Mouse (Mus musculus): ENCODE results near the gene Myo19. TPM values are rescaled to one million over a fixed set of nuclear protein-coding genes. Genes with fewer than 3 reads are reported as not detected.
"Not testable (repeated sequence)": the region's sequence is repeated elsewhere in the genome, so short reads cannot be mapped to it uniquely, and the experiment has no call there.

The Myo19 gene
- total RNA-seq (2021), result 10 to 100 TPM; 20.0 to 21.1 TPM

DNA sequence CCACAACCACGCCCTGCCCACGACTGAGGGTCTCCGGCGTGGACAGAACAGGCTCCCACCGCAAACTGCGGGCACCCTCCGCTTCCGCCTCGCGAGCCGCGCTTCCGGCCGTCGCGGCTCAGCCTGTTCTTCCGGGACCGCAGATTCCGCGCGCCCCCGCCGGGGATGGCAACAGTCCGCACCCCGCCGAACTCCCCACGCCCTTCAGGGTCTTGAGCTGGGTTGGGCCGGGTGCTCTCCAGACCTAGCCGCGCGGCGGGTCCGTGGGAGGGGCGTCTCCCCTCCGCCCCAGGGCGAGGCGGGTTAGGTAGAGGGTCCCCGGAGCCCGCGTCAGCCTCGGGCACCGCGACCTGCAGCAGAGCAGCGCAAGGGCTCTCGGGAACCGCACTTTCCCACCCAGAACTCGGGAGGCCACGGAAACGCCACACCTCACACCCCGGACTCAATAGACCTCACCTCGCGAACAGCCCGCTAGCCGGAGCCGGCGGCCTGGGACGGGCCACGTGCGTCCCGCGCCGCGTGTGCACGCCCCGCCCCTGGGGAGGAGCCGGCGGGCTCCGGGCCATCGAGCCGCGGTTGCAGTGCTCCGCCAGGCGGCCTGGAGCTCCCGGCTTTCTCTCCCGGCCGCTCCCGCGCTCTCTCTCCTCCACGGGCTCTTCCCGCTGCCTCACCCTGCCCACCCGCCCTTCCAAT lies at the start of gene Myo19, which contains the start of gene Pigw:
Gene Myo19 (plus strand): TSS at position 377 of the 693 bp plus-strand sequence.
Gene Pigw (minus strand): TSS at position 514 of the 693 bp plus-strand sequence.
- intact Hi-C loops (cut with DNase I), result no loop called here
- peak; percentile 81 for DNase-seq

DNA sequence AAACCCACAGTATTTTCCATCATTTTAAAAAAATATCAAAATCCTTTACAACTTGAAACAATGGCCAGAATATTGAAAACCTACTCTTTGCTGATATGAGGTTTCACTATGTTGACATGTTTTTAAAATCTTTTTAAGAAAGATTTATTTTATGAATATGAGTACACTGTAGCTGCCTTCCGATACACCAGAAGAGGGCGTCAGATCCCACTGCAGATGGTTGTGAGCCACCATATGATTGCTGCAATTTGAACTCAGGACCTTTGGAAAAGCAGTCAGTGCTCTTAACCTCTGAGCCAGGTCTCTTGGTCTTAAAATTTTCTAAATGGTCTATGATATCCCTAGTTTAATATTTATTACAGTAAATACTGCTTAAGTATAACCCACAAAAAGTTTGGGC lies 40.6 kb upstream of the Myo19 start:
- intact Hi-C loops (cut with DNase I), result no loop called here
- DNase-seq, result no peak

DNA sequence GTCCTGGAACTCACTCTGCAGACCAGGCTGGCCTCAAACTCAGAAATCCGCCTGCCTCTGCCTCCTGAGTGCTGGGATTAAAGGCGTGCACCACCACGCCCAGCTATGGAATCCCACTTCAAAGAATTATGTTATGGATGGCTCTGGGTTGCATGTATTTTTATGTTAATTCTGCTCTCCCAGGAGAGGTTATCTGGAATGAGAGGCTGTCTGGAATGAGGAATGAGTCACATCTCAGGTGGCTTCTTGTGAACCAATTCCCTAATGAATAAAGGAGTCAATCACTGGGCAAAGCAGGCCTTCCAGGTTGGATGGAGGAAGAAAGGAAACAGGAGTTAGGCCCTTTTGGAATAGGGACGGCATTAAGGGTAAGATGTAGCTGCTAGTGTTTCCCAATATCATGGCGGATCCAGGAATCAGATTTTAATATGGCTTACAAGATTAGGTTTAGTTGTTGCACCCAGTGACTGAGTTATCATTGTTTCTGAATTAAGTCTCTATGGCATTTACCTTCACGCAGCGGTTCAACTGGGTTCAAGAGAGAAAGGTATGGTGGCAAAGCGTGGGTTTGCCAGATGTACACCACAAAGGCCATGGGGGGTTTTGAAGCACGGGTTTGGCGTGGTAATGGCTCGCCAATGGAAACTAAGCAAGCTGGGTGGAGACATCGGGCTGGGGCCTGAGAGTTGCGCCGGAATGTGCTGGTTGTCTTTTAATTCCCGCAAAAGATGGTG lies 33.0 kb upstream of the Myo19 start:
- intact Hi-C loops (cut with DNase I), result no loop called here

DNA sequence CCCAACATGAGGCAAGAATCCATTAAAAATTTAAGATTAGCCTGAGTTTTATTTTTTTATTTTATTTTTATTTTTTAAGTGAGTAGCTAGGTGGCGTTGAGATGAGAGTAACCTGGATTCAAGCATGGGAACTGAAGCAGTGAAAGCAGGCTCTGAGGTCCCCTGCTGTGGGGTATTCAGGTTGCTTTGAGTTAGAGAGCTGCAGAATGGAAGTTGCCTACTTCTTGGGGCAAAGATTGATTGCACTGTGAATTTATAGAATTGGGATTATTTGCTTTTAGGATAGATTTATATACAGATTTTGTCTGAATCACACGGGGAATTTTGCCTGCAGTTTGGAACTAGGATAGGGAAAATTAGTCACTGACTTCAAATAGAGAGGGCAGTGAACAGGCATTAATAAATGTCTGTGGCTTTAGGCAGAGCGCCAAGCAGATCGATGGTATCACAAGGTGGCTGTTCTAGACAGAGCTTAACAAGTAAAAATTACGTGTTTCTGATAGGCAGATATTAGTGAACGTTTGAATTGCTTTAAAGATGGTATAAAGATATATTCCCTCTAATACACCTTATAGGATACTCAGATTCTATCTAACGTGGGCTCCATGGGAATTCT lies 32.4 kb upstream of the Myo19 start:
- intact Hi-C loops (cut with DNase I), result no loop called here
- no peak for DNase-seq

More for the DNA sequence above, 33.0 kb upstream of the Myo19 start:
- DNase-seq, result no peak

DNA sequence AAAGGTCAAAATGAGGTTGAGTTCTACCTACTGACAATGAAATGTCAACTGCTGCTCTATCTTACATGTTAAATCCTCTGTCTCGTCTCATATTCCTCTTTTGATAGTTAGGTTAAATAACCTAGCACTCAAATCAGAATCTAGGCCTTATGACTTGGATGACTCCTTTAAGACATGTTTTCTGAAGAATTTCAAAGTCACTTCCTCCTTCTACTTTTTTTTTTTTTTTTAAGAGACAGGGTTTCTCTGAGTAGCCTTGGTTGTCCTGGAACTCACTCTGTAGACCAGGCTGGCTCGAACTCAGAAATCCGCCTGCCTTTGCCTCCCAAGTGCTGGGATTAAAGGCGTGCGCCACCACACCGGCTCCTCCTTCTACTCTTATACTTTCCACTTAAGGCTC lies 24.7 kb upstream of the Myo19 start:
- no peak for DNase-seq
- intact Hi-C loops (cut with DNase I), result no loop called here

DNA sequence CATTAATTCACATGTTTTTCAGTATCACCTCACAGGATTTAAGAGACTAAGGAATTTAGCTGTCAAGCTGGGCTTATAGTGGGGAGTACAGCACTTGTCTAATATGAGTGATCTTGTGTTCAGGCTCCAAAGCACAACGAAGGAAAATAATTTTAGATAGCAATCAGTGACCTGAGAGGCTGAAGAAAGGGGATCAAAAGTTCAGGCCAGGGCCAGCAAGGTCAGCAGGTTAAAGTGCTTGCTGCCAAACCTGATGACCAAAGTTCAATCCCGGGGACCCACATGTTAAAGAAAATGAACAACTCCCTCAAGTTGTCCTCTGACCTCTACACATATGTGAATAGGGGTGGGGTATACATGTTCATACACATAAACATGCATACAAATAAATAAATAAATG lies 14.7 kb upstream of the Myo19 start:
- intact Hi-C loops (cut with DNase I), result no loop called here
- no peak for DNase-seq

DNA sequence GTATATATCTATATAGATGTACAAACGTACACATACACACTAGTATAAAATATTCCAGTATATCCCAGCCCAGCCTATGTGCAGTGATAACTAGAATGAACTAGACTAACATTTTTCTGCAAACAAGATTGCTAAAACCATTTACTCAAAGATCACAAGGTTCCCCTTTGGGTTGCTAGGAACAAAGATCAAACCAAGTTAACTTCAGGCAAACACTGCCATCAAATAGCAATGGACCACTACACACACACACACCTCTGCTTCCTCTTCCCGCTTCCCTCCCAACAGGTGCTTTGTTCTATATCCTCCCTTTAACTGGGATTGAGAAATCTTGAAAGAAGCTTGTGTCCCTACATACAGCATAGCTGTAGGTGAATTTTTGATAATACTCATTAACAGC lies 12.4 kb upstream of the Myo19 start:
- intact Hi-C loops (cut with DNase I), result no loop called here
- no peak for DNase-seq

DNA sequence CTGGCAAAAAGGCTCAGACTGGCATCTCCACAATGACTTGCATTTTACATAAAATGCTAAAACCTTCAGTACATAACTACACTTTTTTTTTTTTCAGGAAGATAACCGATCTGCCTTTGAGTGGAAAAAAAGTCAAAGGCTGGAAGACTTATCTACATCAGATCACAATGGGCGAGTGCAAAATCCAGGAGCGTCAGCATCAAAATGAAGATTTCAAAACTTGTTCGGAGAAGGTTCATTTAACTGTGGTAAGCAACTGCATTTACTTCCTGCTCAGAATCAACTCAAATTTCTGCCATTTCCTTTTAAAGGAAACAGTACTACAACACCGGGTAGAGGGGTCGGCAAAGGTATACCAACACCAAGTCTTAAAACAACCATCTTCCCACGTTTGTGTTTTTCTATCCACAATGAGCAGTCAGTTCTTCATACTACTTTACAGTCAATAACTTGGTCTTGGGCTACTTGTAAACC lies 11.1 kb upstream of the Myo19 start:
- intact Hi-C loops (cut with DNase I), result no loop called here
- DNase-seq, result no peak

DNA sequence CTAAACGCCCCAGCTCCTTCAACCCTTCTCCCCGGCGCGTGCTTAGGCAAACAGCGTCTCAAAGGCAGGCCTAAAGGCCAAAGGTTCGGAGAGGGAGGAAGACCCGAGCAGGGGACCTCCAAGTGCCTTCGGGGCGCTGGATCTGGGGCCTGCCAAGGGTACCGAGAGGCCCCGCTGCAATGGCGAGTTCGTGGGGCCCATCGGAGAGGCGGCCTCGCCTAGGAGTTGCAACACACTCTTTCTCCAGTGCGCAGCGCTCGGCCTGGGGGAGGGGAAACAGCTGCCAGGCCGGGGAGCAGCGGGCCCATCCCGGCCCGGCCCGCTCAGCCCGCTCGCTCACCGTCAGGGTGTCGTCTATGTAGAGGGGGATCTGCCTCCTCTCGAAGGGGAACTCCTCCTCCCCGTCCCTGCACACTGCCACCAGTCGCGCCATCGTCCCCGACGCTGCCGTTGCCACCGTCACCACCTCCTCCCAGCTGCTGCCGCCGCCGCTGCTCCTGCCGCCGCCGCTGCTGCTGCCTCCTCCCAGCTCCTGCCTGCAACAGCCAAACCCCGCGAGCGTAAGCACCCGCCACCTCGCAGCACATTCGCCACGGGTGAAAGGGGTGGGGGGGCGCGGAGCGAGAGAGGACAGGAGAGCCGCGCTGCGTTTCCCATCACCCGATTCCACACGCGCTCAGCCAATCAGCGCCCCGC lies 10.3 kb upstream of the Myo19 start:
- DNase-seq, result peak; percentile 99
- intact Hi-C loops (cut with DNase I), result no loop called here

DNA sequence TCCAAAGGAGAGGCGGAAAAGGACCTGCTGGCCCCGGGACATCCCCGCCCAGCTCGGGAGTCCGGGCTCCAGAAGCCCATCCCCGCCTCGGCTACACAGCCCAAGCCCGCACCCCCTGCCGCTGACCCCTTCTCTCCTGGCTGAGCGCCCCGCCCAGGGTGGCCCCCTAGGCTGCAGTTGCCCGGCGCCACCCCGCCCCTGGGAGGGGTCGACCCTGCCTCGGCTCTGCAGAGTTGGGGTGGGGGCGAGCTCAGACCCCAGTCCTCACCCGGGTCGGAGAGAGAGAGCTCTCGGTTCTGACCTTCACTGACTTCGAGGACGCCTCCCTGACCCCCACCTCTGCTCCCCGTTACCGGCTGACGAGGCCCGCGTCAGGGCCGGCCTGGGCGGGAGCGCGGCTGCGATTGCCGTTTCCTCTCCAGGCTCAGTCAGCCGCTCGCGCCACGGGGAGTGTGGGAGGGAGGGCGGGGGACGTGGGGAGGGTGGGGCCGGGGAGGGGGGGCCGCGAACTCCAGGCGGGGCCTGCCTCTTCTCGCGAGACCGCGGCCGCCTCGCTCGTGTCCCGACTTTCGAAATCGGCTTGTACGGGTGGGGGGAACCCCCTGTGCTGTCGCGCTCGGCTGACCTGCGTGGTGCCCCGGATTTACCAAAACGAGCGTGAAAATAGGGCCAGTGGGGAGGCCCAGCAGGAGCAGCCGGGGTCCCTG lies 9.5 kb upstream of the Myo19 start, which contains the start of gene Ggnbp2:
Gene Ggnbp2 (minus strand): TSS at position 481 of the 707 bp plus-strand sequence.
- peak; percentile 95 for DNase-seq
- intact Hi-C loops (cut with DNase I), result no loop called here

DNA sequence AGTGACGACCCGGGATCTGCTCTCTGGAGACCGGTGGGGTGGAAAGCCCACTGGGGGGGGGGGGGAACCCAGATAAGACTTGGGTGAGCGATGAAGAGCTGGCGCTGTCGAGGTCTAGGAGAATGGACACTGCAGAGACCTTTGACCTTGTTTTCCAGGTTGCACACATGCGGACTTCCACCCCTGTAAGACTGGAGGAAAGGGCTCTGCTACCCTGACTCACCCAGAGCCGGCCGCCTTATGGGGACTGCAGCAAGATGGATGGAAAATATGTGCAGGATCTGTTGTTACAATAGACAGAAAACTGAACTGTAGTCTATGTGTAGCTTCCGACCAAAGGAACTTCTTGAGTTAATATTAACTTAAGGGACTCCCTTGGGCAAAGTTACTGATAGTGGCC lies 8.9 kb upstream of the Myo19 start:
- intact Hi-C loops (cut with DNase I), result no loop called here
- DNase-seq, result no peak

DNA sequence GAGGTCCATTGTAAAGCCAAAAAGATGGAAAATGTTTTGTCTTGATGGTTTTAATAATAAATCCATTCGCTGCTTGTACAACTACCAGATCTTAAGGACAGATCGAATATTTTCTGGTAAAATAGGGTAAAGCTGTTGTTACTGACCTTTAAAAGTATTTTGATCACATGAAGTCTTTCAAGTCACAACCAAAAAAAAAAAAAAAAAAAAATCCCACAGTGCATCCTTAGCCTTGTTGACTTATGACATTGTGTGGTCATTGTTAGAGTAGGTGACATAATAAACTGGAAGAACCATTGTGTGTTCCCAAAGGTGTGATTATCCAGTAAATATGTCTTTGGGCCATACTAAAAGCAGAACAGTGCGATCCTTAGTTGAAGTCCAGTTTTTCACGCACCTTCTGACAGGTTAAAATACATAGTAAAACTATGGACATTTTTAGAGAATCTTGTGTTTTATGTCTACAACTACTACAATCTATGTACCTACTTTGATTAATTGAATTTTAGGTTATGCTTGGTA lies 8.3 kb upstream of the Myo19 start:
- DNase-seq, result no peak
- intact Hi-C loops (cut with DNase I), result no loop called here

DNA sequence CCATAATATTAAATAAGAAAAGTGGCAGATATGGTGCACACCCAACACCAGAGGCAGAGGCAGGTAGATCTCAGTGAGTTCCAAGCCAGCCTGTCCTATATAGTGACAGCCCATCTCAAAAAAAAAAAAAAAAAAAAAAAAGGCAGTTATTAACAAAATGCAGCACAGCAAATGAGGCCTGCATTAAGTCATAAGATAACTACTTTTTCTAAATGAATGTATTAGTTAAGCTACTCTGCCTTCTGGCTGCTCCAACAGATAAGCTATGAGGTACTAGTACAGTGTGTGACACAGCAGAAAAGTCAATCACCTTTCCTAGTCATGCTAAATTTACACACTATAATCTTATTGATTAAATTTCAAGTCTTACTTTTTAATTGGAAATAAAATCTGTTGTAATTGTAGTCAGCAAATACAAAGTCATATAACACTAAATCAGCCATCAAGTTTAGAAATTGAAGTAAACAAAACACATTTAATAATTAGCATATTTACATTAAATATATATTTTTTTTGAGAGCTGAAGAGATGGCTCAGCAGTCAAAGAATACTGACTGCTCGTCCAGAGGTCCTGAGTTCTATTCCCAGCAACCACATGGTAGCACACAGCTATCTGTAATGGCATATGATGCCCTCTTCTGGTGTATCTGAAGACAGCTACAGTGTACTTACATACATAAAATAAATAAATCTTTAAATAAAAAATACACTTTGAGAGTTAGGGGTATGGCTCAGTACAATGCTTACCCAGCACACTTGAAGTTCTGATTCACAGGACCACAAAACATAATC lies 6.7 kb upstream of the Myo19 start:
- intact Hi-C loops (cut with DNase I), result no loop called here

DNA sequence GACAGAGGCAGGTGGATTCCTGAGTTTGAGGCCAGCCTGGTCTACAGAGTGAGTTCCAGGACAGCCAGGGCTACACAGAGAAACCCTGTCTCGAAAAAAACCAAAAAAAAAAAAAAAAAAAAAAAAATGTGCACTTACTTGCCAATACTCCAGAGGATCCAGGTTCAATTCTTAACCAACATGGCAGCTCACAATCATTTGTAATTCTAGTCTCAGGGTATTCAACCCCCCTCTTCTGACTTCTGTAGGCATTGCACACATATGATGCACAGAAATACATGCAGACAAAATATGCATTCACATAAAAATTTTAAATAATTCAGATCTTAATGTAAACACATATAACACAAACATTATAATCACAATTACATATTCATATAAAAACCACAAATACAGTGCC lies 3.9 kb upstream of the Myo19 start:
- DNase-seq; intact Hi-C loops (cut with DNase I): not testable (repeated sequence)

More for the DNA sequence above, 6.7 kb upstream of the Myo19 start:
- DNase-seq, result no peak

DNA sequence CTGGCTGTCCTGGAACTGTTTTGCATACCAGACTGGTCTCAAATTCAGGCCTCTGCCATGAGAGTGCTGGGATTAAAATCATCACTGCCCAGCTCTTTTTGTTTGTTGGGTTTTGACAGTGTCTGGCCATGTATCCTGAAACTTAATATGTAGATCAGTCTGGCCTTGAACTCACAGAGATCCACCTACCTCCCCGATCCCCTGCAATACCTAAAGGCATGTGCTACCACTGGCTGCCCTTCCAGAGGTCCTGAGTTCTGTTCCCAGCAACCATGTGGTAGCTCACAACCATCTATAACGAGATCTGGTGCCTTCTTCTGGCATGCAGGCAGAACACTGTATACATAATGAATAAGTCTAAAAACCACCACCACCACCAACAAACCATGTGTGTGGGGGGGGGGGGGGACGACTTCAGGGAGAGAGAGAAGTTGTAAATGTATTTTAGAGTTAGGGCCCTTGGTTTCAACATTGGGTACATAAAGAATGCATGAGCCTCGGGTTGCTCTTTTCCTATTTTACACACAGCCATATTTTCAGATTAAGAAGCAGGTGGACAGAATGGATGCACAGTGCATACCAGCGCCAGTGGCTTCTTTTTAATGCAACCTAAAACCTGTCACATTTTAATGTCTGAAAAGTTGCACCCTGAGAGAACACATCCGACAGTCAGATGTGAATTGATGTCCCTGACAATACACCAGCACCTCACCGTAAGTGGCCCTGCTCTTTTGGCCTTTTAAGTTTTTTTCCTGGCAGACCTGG lies 759 bp upstream of the Myo19 start:
- DNase-seq, result no peak
- intact Hi-C loops (cut with DNase I), result no loop called here

DNA sequence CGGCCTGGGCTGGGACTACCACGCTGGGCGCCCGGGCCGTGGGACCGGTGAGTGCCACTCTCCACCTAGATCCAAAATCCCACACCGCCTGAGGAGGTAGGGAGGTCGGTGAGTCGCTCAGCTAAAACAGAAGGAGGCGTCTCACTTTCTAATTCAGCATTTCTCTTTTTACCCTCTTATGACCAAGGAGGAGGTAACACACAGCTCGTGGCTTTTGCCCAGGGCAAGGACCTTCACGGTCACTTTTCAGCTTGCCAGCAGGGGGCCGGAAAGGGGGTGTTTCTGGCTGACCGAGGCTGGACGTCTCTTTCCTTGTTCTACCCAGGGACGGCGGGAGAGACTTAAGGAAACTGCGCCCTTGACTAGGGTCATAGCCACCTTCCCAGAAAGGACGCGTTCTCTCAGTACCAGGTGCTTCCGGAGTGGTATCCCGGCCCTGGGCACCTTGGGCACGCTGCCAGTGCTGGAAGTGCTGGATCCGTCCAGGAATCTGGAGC lies 565 bp downstream of the Myo19 start:
- DNase-seq, result peak; percentile 59
- intact Hi-C loops (cut with DNase I), result no loop called here

DNA sequence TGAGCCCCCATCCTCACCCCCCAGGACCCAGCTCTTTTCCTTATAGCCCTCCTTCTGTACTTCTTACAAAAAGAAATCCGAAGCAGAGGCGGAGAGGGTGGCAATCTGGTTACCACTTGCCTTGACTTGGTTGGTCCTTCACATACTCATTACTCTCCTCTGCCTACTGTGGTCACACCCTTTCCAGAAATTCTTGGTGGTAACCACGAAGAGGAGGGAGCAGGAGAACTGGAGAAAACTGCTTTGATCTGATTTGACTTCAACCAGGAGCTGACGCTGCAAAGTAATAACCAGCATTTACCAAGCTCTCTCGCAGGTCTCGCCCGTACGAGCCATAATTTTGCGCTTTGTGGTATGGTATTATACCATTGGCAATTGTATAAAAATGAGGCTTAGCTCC lies 1.0 kb downstream of the Myo19 start:
- intact Hi-C loops (cut with DNase I), result no loop called here
- no peak for DNase-seq

DNA sequence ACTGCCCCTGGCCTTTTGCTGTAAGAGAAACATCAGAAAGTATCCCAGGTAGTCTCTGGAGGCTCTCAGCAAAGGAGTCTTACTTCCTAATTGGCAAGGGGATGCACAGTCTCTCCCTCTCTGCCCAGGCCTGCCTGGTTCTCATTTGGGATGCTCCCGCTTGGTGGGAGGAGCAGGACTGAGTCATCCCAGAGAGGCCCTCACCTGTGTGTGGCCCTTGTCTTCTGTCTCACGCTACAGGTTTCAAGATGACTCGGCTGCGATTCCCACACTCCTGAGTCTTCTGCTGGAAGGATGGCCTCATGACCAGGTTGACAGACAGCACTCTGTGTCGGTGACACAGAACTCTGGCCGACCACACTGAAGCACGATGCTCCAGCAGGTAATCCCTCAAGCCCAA lies 2.4 kb downstream of the Myo19 start:
- intact Hi-C loops (cut with DNase I), result no loop called here
- DNase-seq, result no peak
